Mouse (Mus musculus) CH12.LX (cell line): ENCODE results near the gene Rusc2.

Experiments used
- CHD1 ChIP-seq: IDR thresholded peaks from 2 replicates; pipeline ENCODE4 v1.6.1; 2012; ENCODE audit warnings: low read depth, low read length, improper control_type of control experiment, inconsistent platforms
- CTCF ChIP-seq, 2 experiments: IDR thresholded peaks in 1 of 2; conservative IDR thresholded peaks in 1 of 2; 2 replicates each; pipeline ENCODE4 v1.5.1; 2011 to 2012; ENCODE audit warnings: low read depth in 2 of 2, low read length in 2 of 2, improper control_type of control experiment in 1 of 2, inconsistent platforms in 1 of 2, mild to moderate bottlenecking in 1 of 2, moderate library complexity in 1 of 2
- E2F4 ChIP-seq: IDR thresholded peaks from 2 replicates; pipeline ENCODE4 v1.6.1; 2011; ENCODE audit warnings: low read depth, low read length, improper control_type of control experiment; ENCODE audit not compliant: insufficient replicate concordance
- HCFC1 ChIP-seq: IDR thresholded peaks from 2 replicates; pipeline ENCODE4 v1.6.1; 2012; ENCODE audit warnings: low read depth, mild to moderate bottlenecking, inconsistent platforms, low read length, improper control_type of control experiment
- POLR2A ChIP-seq: IDR thresholded peaks from 2 replicates; pipeline ENCODE4 v1.6.1; 2011; ENCODE audit warnings: low read depth, mild to moderate bottlenecking, improper control_type of control experiment, low read length
- POLR2AphosphoS2 ChIP-seq: IDR thresholded peaks from 2 replicates; pipeline ENCODE4 v1.6.1; 2011; ENCODE audit warnings: low read depth, low read length, improper control_type of control experiment
- RCOR1 ChIP-seq: conservative IDR thresholded peaks from 2 replicates; pipeline ENCODE4 v1.6.1; 2012; ENCODE audit warnings: low read depth, mild to moderate bottlenecking, inconsistent platforms, low read length, improper control_type of control experiment
- TCF12 ChIP-seq: IDR thresholded peaks from 2 replicates; pipeline ENCODE4 v1.6.1; 2014; ENCODE audit warnings: low read depth, mild to moderate bottlenecking, inconsistent platforms, low read length, improper control_type of control experiment
- USF1 ChIP-seq: IDR thresholded peaks from 2 replicates; pipeline ENCODE4 v1.6.1; 2014; ENCODE audit warnings: low read depth, mild to moderate bottlenecking, inconsistent platforms, low read length, improper control_type of control experiment

DNA sequence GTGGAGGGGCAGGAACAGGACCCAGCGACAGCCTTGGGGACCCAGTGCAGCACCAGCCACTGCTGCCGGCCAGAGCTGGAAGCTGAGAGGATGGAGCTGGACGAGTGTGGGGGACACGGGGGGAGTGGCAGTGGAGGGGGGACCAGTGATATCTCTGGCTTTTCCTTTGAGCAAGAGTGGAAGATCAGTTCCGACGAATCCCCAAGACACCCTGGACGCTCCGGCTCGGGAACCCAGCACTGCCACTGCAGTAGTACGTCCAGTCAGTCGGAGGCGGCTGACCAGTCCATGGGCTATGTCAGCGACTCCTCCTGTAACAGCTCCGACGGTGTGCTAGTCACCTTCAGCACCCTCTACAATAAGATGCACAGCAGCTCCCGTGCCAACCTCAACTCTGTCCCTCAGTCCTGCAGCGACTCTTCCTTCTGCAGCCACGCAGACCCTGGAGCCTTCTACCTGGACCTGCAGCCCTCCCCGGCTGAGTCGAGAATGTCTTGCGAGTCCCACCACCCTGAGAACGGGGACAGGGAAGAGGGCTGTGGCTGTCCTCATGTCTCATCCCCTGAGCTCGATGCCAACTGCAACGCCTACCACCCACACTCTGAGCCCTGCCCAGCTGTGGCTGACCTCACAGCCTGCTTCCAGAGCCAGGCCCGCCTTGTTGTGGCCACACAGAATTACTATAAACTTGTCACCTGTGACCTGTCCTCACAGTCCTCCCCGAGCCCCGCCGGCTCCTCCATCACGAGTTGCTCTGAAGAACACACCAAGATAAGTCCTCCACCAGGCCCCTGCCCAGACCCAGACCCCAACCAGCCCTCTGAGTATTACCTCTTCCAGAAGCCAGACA, 33.7 kb downstream of the Rusc2 start:
- TF ChIP-seq RCOR1 (no peak), CTCF (conservative IDR thresholded peaks at IDR 0.05 in 1 of 2, IDR thresholded peaks at IDR 0.05 in 1 of 2; ENCODE audit: low read depth in 2 of 2, low read length in 2 of 2) (no peak), POLR2A (no peak), HCFC1 (no peak), POLR2AphosphoS2 (no peak), USF1 (no peak), TCF12 (no peak), CHD1 (no peak), E2F4 (no peak)
